Mouse (Mus musculus): Measurements from ENCODE around the gene Adprh. TPM values are rescaled to one million over a fixed set of nuclear protein-coding genes. Genes with fewer than 3 reads are reported as not detected.
A peak's percentile ranks its signal among the peaks of the same experiment; 100 is the strongest.

Adprh gene
- polyA plus RNA-seq, 1 experiment: 19.3 TPM

GRCm38 (mm10) chr16:38394191-38394618 lies 58.3 kb downstream of the Adprh start:
- Histone ChIP-seq H3K27ac (ENCODE audit: control insufficient read depth, insufficient read depth, low read depth, low read length, poor library complexity) (peak overlapping the region; percentile 9; the same call in 1 of the 2 replicates), H3K4me1 (ENCODE audit: control insufficient read depth, insufficient read depth, low read length) (peaks cover 3% of the 10 kb centered on the region; the same call in 1 of the 2 replicates), H3K4me3 (replicated peaks; ENCODE audit: control insufficient read depth, low read depth, low read length) (no peak overlapping the region)
- TF ChIP-seq CTCF (IDR thresholded peaks at IDR 0.05; ENCODE audit: control insufficient read depth, insufficient read depth, low read length) (no peak), POLR2A (IDR thresholded peaks at IDR 0.05; ENCODE audit: borderline replicate concordance, control insufficient read depth, low read depth, low read length) (no peak)
- 37% methylated on average over 8 of the region's 8 CpGs for WGBS

Other genes with a start within 250 kb of the Adprh start
- gene Nr1i2, start 157.9 kb downstream of the Adprh start, polyA plus RNA-seq (2011; ENCODE audit: insufficient read depth, insufficient read length, low replicate concordance, missing spikeins): 0.63 TPM in 1 of 2 replicates, not detected in the other
- not detected in 2 replicates for gene Maats1, start 110.6 kb downstream of the Adprh start, polyA plus RNA-seq (2011; ENCODE audit: insufficient read depth, insufficient read length, low replicate concordance, missing spikeins)
- 219 and 283 TPM in 2 replicates for gene Cox17, start 105.7 kb downstream of the Adprh start, polyA plus RNA-seq (2011; ENCODE audit: insufficient read depth, insufficient read length, low replicate concordance, missing spikeins)
- not detected in 2 replicates for gene Gm21987, start 105.7 kb downstream of the Adprh start, polyA plus RNA-seq (2011; ENCODE audit: insufficient read depth, insufficient read length, low replicate concordance, missing spikeins)
- 12.5 and 20.9 TPM in 2 replicates for gene Popdc2, start 90.5 kb downstream of the Adprh start, polyA plus RNA-seq (2011; ENCODE audit: insufficient read depth, insufficient read length, low replicate concordance, missing spikeins)
- gene Pla1a, start 19.6 kb downstream of the Adprh start, polyA plus RNA-seq (2011; ENCODE audit: insufficient read depth, insufficient read length, low replicate concordance, missing spikeins): 1.5 TPM in 1 of 2 replicates, not detected in the other
- 1.6 and 2.0 TPM in 2 replicates for gene Cd80, start 2.9 kb upstream of the Adprh start, polyA plus RNA-seq (2011; ENCODE audit: insufficient read depth, insufficient read length, low replicate concordance, missing spikeins)
- gene Timmdc1, start 70.0 kb upstream of the Adprh start, polyA plus RNA-seq (2011; ENCODE audit: insufficient read depth, insufficient read length, low replicate concordance, missing spikeins): 9.8 and 13.9 TPM in 2 replicates
- 6.1 and 12.0 TPM in 2 replicates for gene Poglut1, start 97.6 kb upstream of the Adprh start, polyA plus RNA-seq (2011; ENCODE audit: insufficient read depth, insufficient read length, low replicate concordance, missing spikeins)
- 26.1 and 35.7 TPM in 2 replicates for gene Tmem39a, start 106.0 kb upstream of the Adprh start, polyA plus RNA-seq (2011; ENCODE audit: insufficient read depth, insufficient read length, low replicate concordance, missing spikeins)

Data from bone marrow, adult 2 months (tissue).